In genomic region chr3:27704641-27705040, GRCm38 (mm10) we compare ENCODE assay signal across 11 mouse cellular contexts.
"Had no signal": no experiment of that assay in that cellular context is flagged by ENCODE, and none has a peak within 500 bp of the region (broad histone marks: within the 10 kb centered on the region; RNA-seq: fewer than 3 reads in every experiment).

No protein-coding gene starts in this region.

- DNase-seq: kidney, adult 8-10 months; kidney, postnatal 25 days; right cerebral cortex, adult 18-20 months; right cerebral cortex, postnatal 25 days; thymus, postnatal 36 days had no signal

- H3K4me3 ChIP-seq: left cerebral cortex, adult 2 months; limb, embryonic 10.5 days; liver, embryonic 12.5 days; megakaryocyte, embryonic 14.5 days; midbrain, embryonic 12.5 days had no signal

- H3K27ac ChIP-seq: left cerebral cortex, adult 2 months; limb, embryonic 10.5 days; liver, embryonic 12.5 days; macrophage; midbrain, embryonic 12.5 days had no signal

- H3K9me3 ChIP-seq: limb, embryonic 10.5 days; liver, embryonic 12.5 days; megakaryocyte, embryonic 14.5 days; midbrain, embryonic 12.5 days had no signal

- H3K9ac ChIP-seq: liver, embryonic 12.5 days; midbrain, embryonic 12.5 days had no signal

- H3K4me2 ChIP-seq: liver, embryonic 12.5 days; midbrain, embryonic 12.5 days had no signal

- H3K4me1 ChIP-seq: megakaryocyte, embryonic 14.5 days had no signal

- H3K36me3 ChIP-seq: limb, embryonic 10.5 days; midbrain, embryonic 12.5 days had no signal

- ATAC-seq: liver, embryonic 12.5 days had no signal
